Mouse (Mus musculus) heart, embryonic 12.5 days (tissue): ENCODE data around the gene Alg9. TPM values are rescaled to one million over a fixed set of nuclear protein-coding genes. Genes with fewer than 3 reads are reported as not detected.
"Not testable (repeated sequence)": the region's sequence is repeated elsewhere in the genome, so short reads cannot be mapped to it uniquely, and the experiment has no call there.

Experiments used
- ATAC-seq: fragments of 200-750 bp; cut with Nextera tagmentation; 2 replicates; pipeline ENCODE4 v1.8.0; 2017; ENCODE audit warnings: moderate TSS enrichment, moderate library complexity; ENCODE audit not compliant: insufficient number of reproducible peaks, low FRiP score
- H3K27ac ChIP-seq: fragments of 300-500 bp; sonication (generic); 2 replicates; pipeline ENCODE4 v1.5.1; 2016; ENCODE audit warnings: mild to moderate bottlenecking, moderate library complexity; ENCODE audit not compliant: poor library complexity, severe bottlenecking
- H3K27me3 ChIP-seq: fragments of 300-500 bp; sonication (generic); replicated peaks from 2 replicates; pipeline ENCODE4 v1.6.1; 2016; ENCODE audit warnings: mild to moderate bottlenecking, moderate library complexity
- H3K36me3 ChIP-seq: fragments of 300-500 bp; sonication (generic); 2 replicates; pipeline ENCODE4 v1.6.1; 2016; ENCODE audit warnings: mild to moderate bottlenecking, moderate library complexity
- H3K4me1 ChIP-seq: fragments of 300-500 bp; sonication (generic); replicated peaks from 2 replicates; pipeline ENCODE4 v1.6.1; 2016; ENCODE audit warnings: mild to moderate bottlenecking
- H3K4me2 ChIP-seq: fragments of 300-500 bp; sonication (generic); 2 replicates; pipeline ENCODE4 v1.6.1; 2016; ENCODE audit warnings: mild to moderate bottlenecking, moderate library complexity
- H3K4me3 ChIP-seq: fragments of 300-500 bp; sonication (generic); 2 replicates; pipeline ENCODE4 v1.5.1; 2016; ENCODE audit warnings: mild to moderate bottlenecking
- H3K9ac ChIP-seq: fragments of 300-500 bp; sonication (generic); 2 replicates; pipeline ENCODE4 v1.6.1; 2016; ENCODE audit warnings: mild to moderate bottlenecking, moderate library complexity
- H3K9me3 ChIP-seq: fragments of 300-500 bp; sonication (generic); replicated peaks from 2 replicates; pipeline ENCODE4 v1.6.1; 2016; ENCODE audit warnings: mild to moderate bottlenecking, moderate library complexity
- WGBS: fragments of 180-500 bp; shearing (Covaris S2); methylation state at CpG from one replicate; pipeline ENCODE4 v1.1.7; 2016; 5-methylcytosine and 5-hydroxymethylcytosine counted together
- polyA plus RNA-seq: library from polyadenylated mRNA; unstranded; fragments of >200 nt; fragmentation: Nextera tagmentation; extraction: Ambion mirVana; gene quantifications from 2 replicates; pipeline ENCODE4 v1.2.1, GENCODE M21; 2016

The Alg9 gene
- polyA plus RNA-seq, 1 experiment from 2014 or later, result 38.6 TPM

DNA sequence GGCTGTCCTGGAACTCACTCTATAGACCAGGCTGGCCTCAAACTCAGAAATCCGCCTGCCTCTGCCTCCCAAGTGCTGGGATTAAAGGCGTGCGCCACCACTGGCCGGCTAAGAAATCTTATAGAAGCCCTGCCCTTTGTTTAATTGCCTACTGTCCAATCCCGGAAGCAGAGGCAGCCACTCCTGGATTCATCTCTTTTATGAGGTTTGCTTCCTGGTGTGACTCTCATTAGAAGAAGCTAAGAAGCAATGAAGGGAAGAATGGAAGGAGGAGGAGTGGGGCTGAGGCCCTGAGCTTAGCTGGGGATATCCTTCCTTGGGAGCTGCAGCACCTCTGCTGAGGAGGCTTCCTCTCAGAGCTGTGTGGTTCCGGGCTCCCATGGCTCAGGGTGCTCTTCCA, 46.8 kb downstream of the Alg9 start:
- H3K9ac ChIP-seq, result no peak overlapping the region
- no peak for ATAC-seq
- no peak overlapping the region for H3K27ac ChIP-seq
- peaks cover 52% of the 10 kb centered on the region for H3K36me3 ChIP-seq
- H3K4me2 ChIP-seq, result no peak overlapping the region
- no peaks in the 10 kb centered on the region for H3K27me3 ChIP-seq
- H3K9me3 ChIP-seq, result no peaks in the 10 kb centered on the region
- WGBS, result 93% methylated on average over 6 of the region's 6 CpGs
- no peaks in the 10 kb centered on the region for H3K4me1 ChIP-seq
- no peak overlapping the region for H3K4me3 ChIP-seq

DNA sequence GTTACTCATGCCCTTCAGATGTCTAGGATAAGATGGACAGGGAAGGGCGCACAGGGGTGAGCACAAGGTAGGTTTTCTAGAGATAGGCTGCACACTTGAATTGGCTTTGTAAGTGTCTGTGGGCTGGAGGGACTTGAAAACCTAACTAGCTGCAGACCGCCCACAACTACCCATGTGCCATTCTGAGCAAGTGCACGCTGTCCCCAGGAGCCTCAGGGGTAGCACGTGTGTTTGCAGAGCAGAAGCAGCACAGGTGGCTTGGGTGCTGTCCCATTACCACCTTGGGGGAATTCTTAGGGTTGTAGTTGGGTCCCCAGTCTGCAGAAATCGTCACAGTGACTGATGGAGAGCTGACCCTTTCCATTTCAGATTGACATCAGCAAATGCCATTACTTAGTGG, 47.4 kb downstream of the Alg9 start:
- no peak for ATAC-seq
- Histone ChIP-seq H3K4me3 (no peak overlapping the region), H3K9ac (no peak overlapping the region), H3K9me3 (no peaks in the 10 kb centered on the region), H3K27ac (no peak overlapping the region), H3K27me3 (no peaks in the 10 kb centered on the region), H3K4me2 (no peak overlapping the region), H3K4me1 (no peaks in the 10 kb centered on the region), H3K36me3 (peaks cover 47% of the 10 kb centered on the region)
- WGBS, result 90% methylated on average over 5 of the region's 5 CpGs

DNA sequence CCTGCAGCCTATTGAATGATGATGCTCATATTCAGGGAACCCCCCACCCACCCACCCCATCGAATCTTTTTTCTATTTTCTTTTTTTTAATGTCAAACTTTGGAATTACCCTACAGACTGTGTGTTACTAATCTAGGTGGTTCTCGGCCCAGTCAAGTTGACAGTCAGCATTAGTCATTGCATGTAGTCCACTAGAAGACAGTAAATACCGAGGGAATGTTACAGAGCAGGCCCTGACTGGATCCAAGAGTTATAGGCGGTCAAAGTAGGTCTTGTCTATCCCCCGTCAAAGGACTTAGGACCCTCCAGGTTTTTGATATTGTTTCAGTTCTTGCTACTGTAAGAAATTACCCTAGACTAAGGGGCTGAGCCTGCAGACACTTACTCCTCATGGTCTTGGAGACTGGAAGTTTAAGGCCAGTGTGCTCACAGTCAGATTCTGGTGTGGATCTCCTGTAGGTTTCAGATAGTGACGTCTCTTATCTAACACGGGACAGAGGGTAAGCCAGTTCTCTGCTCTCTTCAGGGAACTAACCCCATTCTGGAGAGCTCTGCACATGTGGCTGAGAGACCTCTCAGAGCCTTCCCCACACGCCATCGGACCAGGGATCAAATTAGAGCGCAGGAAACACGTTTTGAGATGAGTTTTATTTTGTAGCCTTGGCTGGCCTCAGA, 49.1 kb downstream of the Alg9 start:
- Histone ChIP-seq H3K4me1 (no peaks in the 10 kb centered on the region), H3K4me3 (no peak overlapping the region), H3K9ac (no peak overlapping the region), H3K4me2 (no peak overlapping the region), H3K9me3 (no peaks in the 10 kb centered on the region), H3K36me3 (peaks cover 46% of the 10 kb centered on the region), H3K27me3 (no peaks in the 10 kb centered on the region), H3K27ac (no peak overlapping the region)
- 72% methylated on average over 11 of the region's 11 CpGs for WGBS
- peak; percentile 75; the same call in 1 of the 2 replicates for ATAC-seq

DNA sequence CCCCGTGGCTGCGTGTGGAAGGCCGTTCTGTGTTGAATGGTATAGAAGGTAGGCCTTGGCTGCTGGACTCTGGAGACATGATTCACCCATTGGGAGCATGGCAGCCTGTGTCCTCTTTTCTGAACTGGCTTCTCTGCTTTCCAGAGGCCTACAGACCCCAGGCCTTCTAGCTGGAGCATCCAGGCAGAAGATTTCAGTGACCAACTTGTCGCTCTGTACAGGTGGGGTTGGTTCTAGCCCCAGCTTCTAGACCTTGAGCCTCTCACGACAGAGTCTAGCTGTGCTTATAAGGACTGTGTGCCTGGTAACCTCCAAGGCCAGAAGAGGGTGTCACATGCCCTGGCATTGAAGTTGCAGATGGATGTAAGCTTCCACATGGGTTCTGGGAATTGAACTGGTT, 56.7 kb downstream of the Alg9 start:
- H3K9ac ChIP-seq, result no peak overlapping the region
- no peaks in the 10 kb centered on the region for H3K9me3 ChIP-seq
- 0 out of 2 replicates have a peak, but pooled peaks cover 2% of the 10 kb centered on the region for H3K4me1 ChIP-seq
- 91% methylated on average over 5 of the region's 5 CpGs for WGBS
- no peak for ATAC-seq
- H3K27ac ChIP-seq, result no peak overlapping the region
- peaks cover 25% of the 10 kb centered on the region for H3K36me3 ChIP-seq
- no peaks in the 10 kb centered on the region for H3K27me3 ChIP-seq
- no peak overlapping the region for H3K4me3 ChIP-seq
- H3K4me2 ChIP-seq, result no peak overlapping the region

DNA sequence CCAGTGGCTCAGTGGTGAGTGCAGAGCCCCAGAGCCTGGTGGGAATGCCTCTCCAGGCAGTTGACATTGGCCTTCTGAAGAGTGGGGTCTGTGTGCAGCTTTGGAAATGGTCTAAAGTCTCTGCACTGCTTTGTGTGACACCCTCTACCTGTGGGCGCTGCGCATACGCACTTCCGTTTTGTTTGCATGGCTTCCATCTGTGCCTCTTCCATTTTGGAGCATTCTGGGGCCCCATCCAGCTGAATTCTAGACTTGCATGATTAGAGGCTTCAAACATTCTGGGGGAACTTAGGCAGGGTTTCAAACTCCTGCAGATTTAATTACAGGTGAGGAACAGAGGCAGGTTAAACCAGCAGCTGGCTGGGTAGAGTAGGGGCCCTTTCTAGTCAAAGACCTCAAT, 57.3 kb downstream of the Alg9 start:
- Histone ChIP-seq H3K27me3 (no peaks in the 10 kb centered on the region), H3K36me3 (peaks cover 24% of the 10 kb centered on the region), H3K4me3 (no peak overlapping the region), H3K9me3 (no peaks in the 10 kb centered on the region), H3K27ac (no peak overlapping the region), H3K4me1 (0 out of 2 replicates have a peak, but pooled peaks cover 2% of the 10 kb centered on the region), H3K4me2 (no peak overlapping the region), H3K9ac (no peak overlapping the region)
- ATAC-seq, result no peak
- 95% methylated on average over 4 of the region's 4 CpGs for WGBS

DNA sequence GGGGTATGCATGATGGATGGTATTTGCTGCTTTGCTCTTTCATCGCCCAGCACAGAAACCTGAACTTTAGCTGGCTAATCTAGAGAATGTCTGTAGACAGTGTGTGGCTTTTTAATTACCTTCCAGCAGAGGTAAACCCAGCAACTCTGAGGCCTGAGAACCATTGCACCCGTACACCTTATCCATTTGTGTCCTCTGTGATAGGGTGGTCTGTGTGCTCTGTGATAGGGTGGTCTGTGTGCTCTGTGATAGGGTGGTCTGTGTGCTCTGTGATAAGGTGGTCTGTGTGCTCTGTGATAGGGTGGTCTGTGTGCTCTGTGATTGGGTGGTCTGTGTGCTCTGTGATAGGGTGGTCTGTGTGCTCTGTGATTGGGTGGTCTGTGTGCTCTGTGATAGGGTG, 57.8 kb downstream of the Alg9 start:
- WGBS, result 65% methylated on average over 2 of the region's 2 CpGs
- H3K27me3 ChIP-seq, H3K4me2 ChIP-seq, ATAC-seq, H3K4me3 ChIP-seq, H3K9me3 ChIP-seq, H3K9ac ChIP-seq, H3K27ac ChIP-seq, H3K4me1 ChIP-seq: not testable (repeated sequence)
- H3K36me3 ChIP-seq, result peaks cover 24% of the 10 kb centered on the region

DNA sequence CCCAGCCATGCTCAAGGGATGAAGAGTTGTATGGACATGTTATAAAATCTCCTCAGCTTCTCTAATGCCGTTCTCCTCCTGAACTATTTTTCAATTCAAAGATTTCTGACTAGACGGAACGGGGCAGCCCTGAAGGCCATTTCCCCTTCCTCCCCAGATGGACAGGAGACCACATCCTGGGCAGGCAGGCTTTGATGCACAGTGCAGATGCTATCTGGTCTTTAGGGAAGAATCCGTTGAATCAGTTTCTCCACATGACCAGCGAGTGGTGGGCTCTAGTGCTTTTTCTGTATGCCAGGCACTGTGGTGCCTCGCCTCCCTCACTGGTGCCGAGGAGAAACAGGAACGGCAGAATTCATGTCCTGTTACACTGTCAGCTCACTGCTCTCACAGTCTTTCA, 59.0 kb downstream of the Alg9 start:
- ATAC-seq, result no peak
- no peak overlapping the region for H3K4me3 ChIP-seq
- WGBS, result 73% methylated on average over 8 of the region's 8 CpGs

DNA sequence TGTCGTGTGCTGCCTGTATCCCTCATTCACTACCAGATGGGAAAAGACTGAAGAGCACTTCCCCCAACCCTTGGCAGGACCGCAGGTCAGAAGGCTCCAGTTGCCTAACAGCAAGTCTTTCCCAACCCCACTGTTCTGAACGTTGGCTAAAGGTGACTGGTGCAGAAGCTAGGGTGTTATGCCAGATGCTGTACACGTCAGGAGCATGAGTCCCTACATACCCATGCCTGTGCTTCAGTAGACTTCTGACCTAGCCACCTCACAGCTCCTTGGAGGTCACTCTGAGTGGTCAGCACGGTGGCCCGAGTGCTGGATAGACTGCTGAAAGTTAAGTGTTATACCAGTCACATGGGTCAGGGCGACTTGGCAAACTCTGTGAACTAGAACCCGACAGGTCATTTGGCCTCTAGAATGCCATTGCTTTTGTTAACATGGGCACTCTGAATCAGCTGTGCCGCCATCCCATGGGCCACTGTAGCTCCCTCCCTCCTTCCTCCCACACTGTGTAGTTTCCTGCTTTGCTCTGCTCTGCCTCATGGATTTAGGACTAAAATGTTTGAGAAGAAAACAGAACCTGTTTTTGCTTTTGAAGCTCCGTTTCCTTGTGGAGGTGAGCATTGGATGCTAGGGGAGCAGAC, 60.4 kb downstream of the Alg9 start:
- 83% methylated on average over 10 of the region's 10 CpGs for WGBS
- Histone ChIP-seq H3K4me3 (no peak overlapping the region), H3K9ac (no peak overlapping the region), H3K4me1 (0 out of 2 replicates have a peak, but pooled peaks cover 2% of the 10 kb centered on the region), H3K27ac (no peak overlapping the region), H3K9me3 (no peaks in the 10 kb centered on the region), H3K4me2 (no peak overlapping the region), H3K36me3 (peaks cover 19% of the 10 kb centered on the region; the same call in 1 of the 2 replicates), H3K27me3 (no peaks in the 10 kb centered on the region)
- ATAC-seq, result no peak

More for the DNA sequence above, 59.0 kb downstream of the Alg9 start:
- Histone ChIP-seq H3K27ac (no peak overlapping the region), H3K4me2 (no peak overlapping the region), H3K4me1 (0 out of 2 replicates have a peak, but pooled peaks cover 2% of the 10 kb centered on the region), H3K9me3 (no peaks in the 10 kb centered on the region), H3K27me3 (no peaks in the 10 kb centered on the region), H3K9ac (no peak overlapping the region), H3K36me3 (peaks cover 19% of the 10 kb centered on the region)

DNA sequence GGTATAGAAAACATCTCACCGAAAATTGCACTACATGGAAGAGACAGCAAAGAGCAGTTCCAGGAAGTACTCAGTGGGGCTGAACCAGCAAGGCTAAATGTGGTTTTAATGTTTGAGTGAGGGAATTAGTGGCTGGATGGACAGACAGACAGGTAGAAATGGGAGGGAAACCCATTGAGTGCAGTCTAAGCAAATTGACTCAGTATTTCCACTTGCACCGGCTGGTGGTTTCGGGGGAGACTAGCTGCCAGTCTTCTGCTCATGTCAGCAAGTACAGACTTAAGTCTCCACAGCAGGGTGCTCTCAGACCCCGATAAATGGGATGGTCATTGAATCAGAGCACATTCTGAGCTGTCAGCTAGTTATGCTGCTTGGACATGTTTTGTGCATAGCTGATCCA, 61.3 kb downstream of the Alg9 start:
- Histone ChIP-seq H3K27me3 (no peaks in the 10 kb centered on the region), H3K9me3 (no peaks in the 10 kb centered on the region), H3K9ac (no peak overlapping the region), H3K4me2 (no peak overlapping the region), H3K36me3 (peaks cover 19% of the 10 kb centered on the region; the same call in 1 of the 2 replicates), H3K4me1 (0 out of 2 replicates have a peak, but pooled peaks cover 2% of the 10 kb centered on the region), H3K27ac (no peak overlapping the region), H3K4me3 (no peak overlapping the region)
- WGBS, result 86% methylated on average over 4 of the region's 4 CpGs
- no peak for ATAC-seq

DNA sequence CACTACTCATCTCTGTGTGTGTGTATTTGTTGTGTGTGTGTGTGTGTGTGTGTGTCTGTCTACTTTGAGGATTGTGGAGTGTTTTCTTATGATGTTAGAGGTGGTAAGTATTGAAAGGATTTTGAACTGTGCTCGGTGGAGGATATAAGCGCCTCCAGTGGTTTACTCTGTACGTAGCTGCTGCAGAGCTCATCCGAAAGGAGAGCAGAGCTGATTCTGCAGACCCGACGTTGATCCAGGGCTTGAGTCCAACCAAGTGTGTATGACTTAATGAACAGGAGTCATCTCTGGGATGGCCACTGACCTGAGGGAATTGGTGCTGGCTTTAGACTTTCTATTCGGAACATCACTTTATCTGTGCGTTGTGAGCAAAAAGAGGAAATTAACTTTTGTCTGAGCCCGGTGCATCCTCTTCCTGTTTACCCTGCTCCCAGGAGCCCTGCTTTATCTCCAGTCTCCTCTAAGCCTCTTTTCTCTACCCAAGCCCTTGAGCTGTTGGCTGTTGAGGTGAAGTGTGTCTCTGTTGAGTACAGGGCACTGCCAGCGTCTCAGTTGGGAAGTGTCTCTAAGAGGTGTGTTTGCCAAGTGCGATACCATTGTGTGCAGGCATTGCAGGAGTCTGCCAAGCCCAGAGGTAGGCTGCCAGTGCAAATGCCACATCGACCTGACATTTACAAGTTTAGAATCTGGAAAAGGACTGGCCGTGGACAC, 66.4 kb downstream of the Alg9 start:
- no peaks in the 10 kb centered on the region for H3K27me3 ChIP-seq
- H3K4me3 ChIP-seq, result no peak overlapping the region
- H3K9me3 ChIP-seq, result no peaks in the 10 kb centered on the region
- H3K9ac ChIP-seq, result no peak overlapping the region
- 71% methylated on average over 13 of the region's 13 CpGs for WGBS
- ATAC-seq, result no peak
- H3K36me3 ChIP-seq, result peaks cover 28% of the 10 kb centered on the region
- no peak overlapping the region for H3K27ac ChIP-seq
- no peak overlapping the region for H3K4me2 ChIP-seq
- no peaks in the 10 kb centered on the region; the same call in 1 of the 2 replicates for H3K4me1 ChIP-seq

DNA sequence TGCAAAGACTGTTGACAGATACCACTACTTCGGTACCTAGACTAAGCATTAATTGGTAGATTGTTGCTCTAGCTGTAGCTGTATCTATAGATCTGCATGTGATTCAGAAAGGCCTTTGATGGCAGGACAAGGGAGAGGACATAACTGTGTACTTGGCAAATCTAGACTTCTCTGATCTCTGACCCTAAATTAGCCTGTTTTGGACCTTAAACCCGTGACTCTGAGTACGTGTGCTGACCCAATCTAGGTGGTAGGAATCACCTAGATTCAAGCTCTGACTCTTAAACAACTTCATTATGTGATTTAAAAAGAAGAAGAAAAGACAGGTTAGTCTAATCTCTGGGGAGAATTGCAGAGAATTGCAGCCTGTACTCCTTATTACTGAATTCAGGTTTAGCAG, 70.3 kb downstream of the Alg9 start, which contains the start of gene Ppp2r1b:
TSS of gene Ppp2r1b (plus strand) at position 221 of the 400 bp plus-strand sequence.
- Histone ChIP-seq H3K4me2 (no peak within 1 kb of the TSS), H3K9me3 (no peaks in the 10 kb centered on the region), H3K9ac (no peak within 1 kb of the TSS), H3K36me3 (peaks cover 18% of the 10 kb centered on the region), H3K27ac (no peak within 1 kb of the TSS), H3K27me3 (no peaks in the 10 kb centered on the region), H3K4me1 (peaks cover 7% of the 10 kb centered on the region), H3K4me3 (no peak within 1 kb of the TSS)
- 92% methylated on average over 3 of the region's 3 CpGs for WGBS
- no peak for ATAC-seq
